Mouse (Mus musculus) intestine, postnatal 0 days (tissue): ENCODE measurements around the gene Tango2. TPM values are rescaled to one million over a fixed set of nuclear protein-coding genes. Genes with fewer than 3 reads are reported as not detected.

Source experiments
- ATAC-seq: fragments of 200-750 bp; cut with Nextera tagmentation; 2 replicates; pipeline ENCODE4 v1.8.0; 2017; ENCODE audit warnings: mild to moderate bottlenecking, moderate TSS enrichment, moderate library complexity
- H3K27ac ChIP-seq: fragments of 300-500 bp; sonication (generic); 2 replicates; pipeline ENCODE4 v1.5.1; 2014; ENCODE audit warnings: mild to moderate bottlenecking, low read depth, low read length, moderate library complexity
- H3K27me3 ChIP-seq: fragments of 300-500 bp; sonication (generic); replicated peaks from 2 replicates; pipeline ENCODE4 v1.6.1; 2014; ENCODE audit warnings: low read length, mixed read lengths; ENCODE audit not compliant: control insufficient read depth, insufficient read depth
- H3K36me3 ChIP-seq: fragments of 300-500 bp; sonication (generic); 2 replicates; pipeline ENCODE4 v1.6.1; 2014; ENCODE audit warnings: mild to moderate bottlenecking, moderate library complexity; ENCODE audit not compliant: control insufficient read depth, insufficient read depth
- H3K4me1 ChIP-seq: fragments of 300-500 bp; sonication (generic); replicated peaks from 2 replicates; pipeline ENCODE4 v1.6.1; 2014; ENCODE audit warnings: antibody characterized with exemption, low read length, mixed read lengths; ENCODE audit not compliant: control insufficient read depth, insufficient read depth
- H3K4me2 ChIP-seq: fragments of 300-500 bp; sonication (generic); replicated peaks from 2 replicates; pipeline ENCODE4 v1.6.1; 2014; ENCODE audit warnings: low read depth, mild to moderate bottlenecking, moderate library complexity
- H3K4me3 ChIP-seq: fragments of 300-500 bp; sonication (generic); 2 replicates; pipeline ENCODE4 v1.5.1; 2014; ENCODE audit warnings: low read depth, low read length
- H3K9ac ChIP-seq: fragments of 300-500 bp; sonication (generic); 2 replicates; pipeline ENCODE4 v1.6.1; 2014; ENCODE audit warnings: mild to moderate bottlenecking, low read depth, low read length
- H3K9me3 ChIP-seq: fragments of 300-500 bp; sonication (generic); 2 replicates; pipeline ENCODE4 v1.6.1; 2016; ENCODE audit warnings: mixed run types; ENCODE audit not compliant: control insufficient read depth
- CTCF ChIP-seq: sonication (generic); IDR thresholded peaks from 2 replicates; pipeline ENCODE4 v1.5.1; 2016; ENCODE audit warnings: low read depth, mild to moderate bottlenecking, control low read depth, antibody characterized with exemption, moderate library complexity
- WGBS: fragments of 180-500 bp; shearing (Covaris S2); extraction: QIAGEN DNeasy Blood & Tissue Kit; methylation state at CpG from one replicate; pipeline ENCODE4 v1.1.7; 2014; 5-methylcytosine and 5-hydroxymethylcytosine counted together
- polyA plus RNA-seq: library from polyadenylated mRNA; unstranded; fragments of >200 nt; fragmentation: Nextera tagmentation; extraction: Ambion mirVana; gene quantifications from 2 replicates; pipeline ENCODE4 v1.2.1, GENCODE M21; 2015

The Tango2 gene
- polyA plus RNA-seq, 1 experiment from 2014 or later, result 78.6 TPM

DNA sequence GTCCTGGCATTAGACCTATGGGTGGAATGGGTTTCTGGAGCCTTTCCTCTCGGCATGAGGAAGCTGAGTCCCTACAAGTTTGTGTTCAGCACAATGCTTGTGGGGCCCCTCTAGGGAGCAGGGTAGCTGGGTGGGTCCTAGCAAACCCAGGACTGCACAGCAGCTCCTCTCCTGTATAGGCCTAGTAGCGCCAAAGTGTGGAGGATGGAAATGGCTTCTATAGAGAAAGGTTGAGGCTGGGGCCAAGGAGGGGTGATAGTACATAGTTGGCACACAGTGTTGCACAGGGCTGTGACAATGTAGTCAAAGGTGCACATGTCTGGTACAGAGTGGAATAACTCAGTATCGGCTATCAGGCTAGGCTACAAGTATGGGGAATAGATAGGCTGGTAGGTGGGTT is 46.2 kb upstream of the Tango2 start:
- ATAC-seq, result no peak
- TF ChIP-seq CTCF, result no peak
- peak overlapping the region; percentile 100 for H3K4me2 ChIP-seq
- H3K4me3 ChIP-seq, result no peak overlapping the region
- H3K4me1 ChIP-seq, result peaks cover 4% of the 10 kb centered on the region; the same call in 1 of the 2 replicates
- no peak overlapping the region for H3K9ac ChIP-seq
- peaks cover 23% of the 10 kb centered on the region for H3K36me3 ChIP-seq
- no peaks in the 10 kb centered on the region for H3K27me3 ChIP-seq
- no peaks in the 10 kb centered on the region for H3K9me3 ChIP-seq
- no peak overlapping the region for H3K27ac ChIP-seq
- 68% methylated on average over 3 of the region's 3 CpGs for WGBS

- Histone ChIP-seq H3K9ac (no peak overlapping the region), H3K4me1 (peaks cover 4% of the 10 kb centered on the region; the same call in 1 of the 2 replicates), H3K27ac (no peak overlapping the region), H3K9me3 (no peaks in the 10 kb centered on the region), H3K36me3 (peaks cover 19% of the 10 kb centered on the region), H3K27me3 (no peaks in the 10 kb centered on the region), H3K4me3 (0 out of 2 replicates have a peak overlapping the region, but pooled peaks have one; percentile 67), H3K4me2 (peak overlapping the region; percentile 100)
- TF ChIP-seq CTCF, result no peak
- ATAC-seq, result no peak
- 61% methylated on average over 5 of the region's 5 CpGs for WGBS
Measured at GRCm38 (mm10) chr16:18393595-18393994, 45.7 kb upstream of the Tango2 start.

DNA sequence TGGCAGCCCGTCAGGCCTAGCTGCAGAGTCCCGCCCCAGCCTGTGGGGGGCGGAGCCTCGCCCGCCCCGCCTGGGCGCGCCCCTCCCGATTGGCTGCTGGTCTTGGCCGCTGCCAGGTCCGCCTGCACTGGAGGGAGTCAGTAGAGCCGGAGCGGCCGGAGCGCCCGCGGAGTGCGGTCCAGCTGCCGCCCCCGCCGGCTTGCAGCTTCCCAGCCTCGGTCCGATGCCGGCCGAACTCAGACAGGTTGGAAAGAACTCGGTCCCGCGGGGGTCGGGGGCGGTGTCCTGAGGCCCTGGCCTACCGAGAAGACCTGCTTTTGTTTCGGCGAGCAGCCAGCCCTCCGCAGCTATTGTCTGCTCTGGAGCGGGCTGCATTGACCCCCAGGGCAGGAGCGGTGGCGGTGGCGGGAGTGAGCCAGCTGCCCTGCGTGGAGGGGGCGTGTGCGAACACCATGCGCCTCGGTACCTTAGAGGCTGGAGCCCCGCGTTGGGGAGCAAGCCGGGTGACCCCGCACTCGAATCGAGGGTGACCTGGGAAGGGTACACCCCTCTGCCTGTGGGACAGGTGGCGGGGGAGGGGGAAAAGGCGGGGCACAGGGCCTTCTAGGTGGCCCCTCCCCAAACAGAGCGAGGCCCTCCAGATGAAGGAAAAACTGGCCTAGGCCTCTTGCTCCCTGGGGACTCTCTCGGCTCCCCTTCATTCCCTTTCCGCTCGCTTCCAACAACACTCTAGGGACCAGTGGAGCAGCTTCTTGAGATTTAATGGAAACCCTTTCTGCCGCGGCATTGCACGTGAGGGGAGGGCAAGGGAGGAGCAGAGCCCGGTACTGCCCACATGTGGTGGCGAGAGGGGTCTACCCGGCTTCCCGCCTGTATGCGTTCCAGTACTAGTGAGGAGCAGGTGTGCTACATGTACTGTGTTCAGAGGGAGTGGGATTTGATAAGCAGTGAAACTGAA is 44.8 kb upstream of the Tango2 start:
- TF ChIP-seq CTCF, result peak; percentile 76
- Histone ChIP-seq H3K4me1 (peaks cover 4% of the 10 kb centered on the region; the same call in 1 of the 2 replicates), H3K27me3 (no peaks in the 10 kb centered on the region), H3K36me3 (peaks cover 10% of the 10 kb centered on the region), H3K4me2 (peak overlapping the region; percentile 100), H3K9me3 (no peaks in the 10 kb centered on the region), H3K27ac (no peak overlapping the region), H3K9ac (peak overlapping the region; percentile 78), H3K4me3 (peak overlapping the region; percentile 67)
- WGBS, result 1% methylated on average over 62 of the region's 63 CpGs
- ATAC-seq, result peak; percentile 82

DNA sequence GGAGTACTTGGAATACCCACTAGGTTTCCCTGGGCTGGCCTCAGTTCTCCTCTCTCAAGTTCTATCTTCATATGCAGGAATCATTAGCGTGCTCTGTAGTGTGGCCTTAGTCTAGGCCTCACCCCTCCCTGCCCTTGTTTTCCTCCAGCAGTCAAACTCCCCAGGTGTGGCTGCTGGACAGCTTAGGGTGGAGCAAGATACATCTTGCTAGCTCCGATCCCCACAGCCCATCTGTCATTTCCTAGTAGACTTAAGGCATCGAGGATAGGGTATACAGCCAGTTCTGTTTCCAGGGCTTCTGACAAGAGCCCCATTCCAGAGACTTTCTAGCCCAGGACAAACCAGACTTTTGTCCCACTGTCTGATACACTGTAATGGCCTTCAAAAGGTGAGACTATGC is 43.8 kb upstream of the Tango2 start:
- Histone ChIP-seq H3K4me3 (no peak overlapping the region), H3K27me3 (no peaks in the 10 kb centered on the region), H3K36me3 (0 out of 2 replicates have a peak, but pooled peaks cover under 1% of the 10 kb centered on the region), H3K9ac (no peak overlapping the region), H3K4me2 (no peak overlapping the region), H3K27ac (no peak overlapping the region), H3K9me3 (no peaks in the 10 kb centered on the region), H3K4me1 (peaks cover 4% of the 10 kb centered on the region; the same call in 1 of the 2 replicates)
- ATAC-seq, result no peak
- WGBS, result 77% methylated on average over 3 of the region's 3 CpGs
- TF ChIP-seq CTCF, result no peak

- 97% methylated on average over 3 of the region's 3 CpGs for whole genome bisulfite sequencing
- no peak for ATAC-seq
- Histone ChIP-seq H3K4me3 (no peak overlapping the region), H3K4me2 (no peak overlapping the region), H3K27me3 (no peaks in the 10 kb centered on the region), H3K9ac (no peak overlapping the region), H3K9me3 (no peaks in the 10 kb centered on the region), H3K27ac (no peak overlapping the region), H3K4me1 (peaks cover 4% of the 10 kb centered on the region; the same call in 1 of the 2 replicates), H3K36me3 (no peaks in the 10 kb centered on the region)
- TF ChIP-seq CTCF, result no peak
Measured at GRCm38 (mm10) chr16:18391127-18391526, 43.2 kb upstream of the Tango2 start.

DNA sequence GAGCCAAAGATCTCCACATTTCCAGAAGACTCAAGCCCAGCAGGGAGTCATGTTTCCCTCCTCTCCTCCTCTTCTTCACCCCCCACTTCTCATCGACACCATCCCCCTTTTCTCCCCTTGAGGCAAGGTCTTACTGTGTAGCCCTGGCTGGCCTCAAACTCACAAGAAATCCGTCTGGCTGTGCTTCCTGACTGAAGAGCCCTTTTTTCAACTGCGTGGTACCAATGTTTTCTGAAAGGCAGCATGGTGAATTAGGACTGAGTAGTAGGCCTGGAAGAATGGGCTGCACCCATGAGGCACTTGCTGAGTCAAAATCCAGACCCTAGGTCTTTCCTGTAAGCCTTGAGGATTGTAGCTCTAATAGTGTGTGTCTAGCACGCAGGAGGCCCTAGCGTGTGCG is 42.5 kb upstream of the Tango2 start:
- H3K4me3 ChIP-seq, result no peak overlapping the region
- H3K4me2 ChIP-seq, result no peak overlapping the region
- no peaks in the 10 kb centered on the region for H3K36me3 ChIP-seq
- peaks cover 4% of the 10 kb centered on the region; the same call in 1 of the 2 replicates for H3K4me1 ChIP-seq
- no peak overlapping the region for H3K9ac ChIP-seq
- WGBS, result 85% methylated on average over 6 of the region's 6 CpGs
- H3K27me3 ChIP-seq, result no peaks in the 10 kb centered on the region
- ATAC-seq, result no peak
- TF ChIP-seq CTCF, result no peak
- H3K9me3 ChIP-seq, result no peaks in the 10 kb centered on the region
- no peak overlapping the region for H3K27ac ChIP-seq
